Mouse (Mus musculus): ENCODE measurements around the gene Bicral.

Bicral gene

GRCm38 (mm10) chr17:46843716-46844115 is 14.6 kb downstream of the Bicral start:
- no peak for DNase-seq (ENCODE audit: low spot score in 2 of 2)

GRCm38 (mm10) chr17:46843022-46843421 is 15.3 kb downstream of the Bicral start:
- DNase-seq (ENCODE audit: low spot score in 2 of 2), result no peak

GRCm38 (mm10) chr17:46840304-46841010 is 17.8 kb downstream of the Bicral start:
- DNase-seq (ENCODE audit: low spot score in 2 of 2), result no peak

- no peak for DNase-seq (ENCODE audit: low spot score in 2 of 2)
Measured at GRCm38 (mm10) chr17:46838396-46838920, 19.8 kb downstream of the Bicral start.

- no peak for DNase-seq (ENCODE audit: low spot score in 2 of 2)
Measured at GRCm38 (mm10) chr17:46837897-46838296, 20.4 kb downstream of the Bicral start.

GRCm38 (mm10) chr17:46835093-46835715 is 23.1 kb downstream of the Bicral start:
- no peak for DNase-seq (ENCODE audit: low spot score in 2 of 2)

GRCm38 (mm10) chr17:46832981-46833305 is 25.3 kb downstream of the Bicral start:
- DNase-seq (ENCODE audit: low spot score in 2 of 2), result no peak

GRCm38 (mm10) chr17:46832101-46832980 is 25.9 kb downstream of the Bicral start:
- DNase-seq (ENCODE audit: low spot score in 2 of 2), result no peak

GRCm38 (mm10) chr17:46829856-46830535 is 28.3 kb downstream of the Bicral start:
- DNase-seq (ENCODE audit: low spot score in 2 of 2), result no peak

- no peak for DNase-seq (ENCODE audit: low spot score in 2 of 2)
Measured at GRCm38 (mm10) chr17:46828935-46829334, 29.3 kb downstream of the Bicral start.

- DNase-seq (ENCODE audit: low spot score in 2 of 2), result no peak
Measured at GRCm38 (mm10) chr17:46823091-46823490, 35.2 kb downstream of the Bicral start.

- DNase-seq (ENCODE audit: low spot score in 2 of 2), result no peak
Measured at GRCm38 (mm10) chr17:46820628-46821027, 37.7 kb downstream of the Bicral start.

- DNase-seq (ENCODE audit: low spot score in 2 of 2), result no peak
Measured at GRCm38 (mm10) chr17:46817734-46818158, 40.5 kb downstream of the Bicral start.

- no peak for DNase-seq (ENCODE audit: low spot score in 2 of 2)
Measured at GRCm38 (mm10) chr17:46816306-46816705, 42.0 kb downstream of the Bicral start.

- no peak for DNase-seq (ENCODE audit: low spot score in 2 of 2)
Measured at GRCm38 (mm10) chr17:46814497-46814896, 43.8 kb downstream of the Bicral start.

- DNase-seq (ENCODE audit: low spot score in 2 of 2), result no peak
Measured at GRCm38 (mm10) chr17:46813637-46814036, 44.6 kb downstream of the Bicral start.

GRCm38 (mm10) chr17:46812442-46812841 is 45.8 kb downstream of the Bicral start:
- no peak for DNase-seq (ENCODE audit: low spot score in 2 of 2)

- DNase-seq (ENCODE audit: low spot score in 2 of 2), result no peak
Measured at GRCm38 (mm10) chr17:46810672-46811071, 47.6 kb downstream of the Bicral start.

GRCm38 (mm10) chr17:46809131-46809830 is 49.0 kb downstream of the Bicral start:
- no peak for DNase-seq (ENCODE audit: low spot score in 2 of 2)

GRCm38 (mm10) chr17:46808376-46808775 is 49.9 kb downstream of the Bicral start:
- no peak for DNase-seq (ENCODE audit: low spot score in 2 of 2)

GRCm38 (mm10) chr17:46801761-46802160 is 56.5 kb downstream of the Bicral start:
- DNase-seq (ENCODE audit: low spot score in 2 of 2), result no peak

Data from frontal cortex, postnatal 25 days (tissue).